Mouse (Mus musculus) liver, embryonic 12.5 days (tissue): ENCODE results near the gene Shroom3. TPM values are rescaled to one million over a fixed set of nuclear protein-coding genes. Genes with fewer than 3 reads are reported as not detected.

Source experiments
- ATAC-seq: fragments of 200-750 bp; cut with Nextera tagmentation; 2 replicates; pipeline ENCODE4 v1.8.0; 2017; ENCODE audit warnings: moderate number of reproducible peaks, mild to moderate bottlenecking, moderate library complexity
- H3K27ac ChIP-seq: fragments of 300-500 bp; sonication (generic); 2 replicates; pipeline ENCODE4 v1.5.1; 2016; ENCODE audit warnings: mild to moderate bottlenecking
- H3K27me3 ChIP-seq: fragments of 300-500 bp; sonication (generic); replicated peaks from 2 replicates; pipeline ENCODE4 v1.6.1; 2016; ENCODE audit warnings: mild to moderate bottlenecking, moderate library complexity
- H3K36me3 ChIP-seq: fragments of 300-500 bp; sonication (generic); 2 replicates; pipeline ENCODE4 v1.6.1; 2016; ENCODE audit warnings: mild to moderate bottlenecking, moderate library complexity
- H3K4me1 ChIP-seq: fragments of 300-500 bp; sonication (generic); 2 replicates; pipeline ENCODE4 v1.6.1; 2016
- H3K4me2 ChIP-seq: fragments of 300-500 bp; sonication (generic); 2 replicates; pipeline ENCODE4 v1.6.1; 2016; ENCODE audit warnings: mild to moderate bottlenecking, moderate library complexity
- H3K4me3 ChIP-seq: fragments of 300-500 bp; sonication (generic); 2 replicates; pipeline ENCODE4 v1.5.1; 2016; ENCODE audit warnings: mild to moderate bottlenecking, moderate library complexity
- H3K9ac ChIP-seq: fragments of 300-500 bp; sonication (generic); 2 replicates; pipeline ENCODE4 v1.6.1; 2016; ENCODE audit warnings: mild to moderate bottlenecking, moderate library complexity
- H3K9me3 ChIP-seq: fragments of 300-500 bp; sonication (generic); replicated peaks from 2 replicates; pipeline ENCODE4 v1.6.1; 2016; ENCODE audit warnings: mild to moderate bottlenecking, moderate library complexity
- WGBS: fragments of 180-500 bp; shearing (Covaris S2); methylation state at CpG from one replicate; pipeline ENCODE4 v1.1.7; 2016; ENCODE audit not compliant: insufficient replicate concordance; 5-methylcytosine and 5-hydroxymethylcytosine counted together
- polyA plus RNA-seq: library from polyadenylated mRNA; unstranded; fragments of >200 nt; fragmentation: Nextera tagmentation; extraction: Ambion mirVana; gene quantifications from 2 replicates; pipeline ENCODE4 v1.2.1, GENCODE M21; 2016

Gene Shroom3
- 0.92 and 1.2 TPM in 2 replicates for polyA plus RNA-seq

DNA sequence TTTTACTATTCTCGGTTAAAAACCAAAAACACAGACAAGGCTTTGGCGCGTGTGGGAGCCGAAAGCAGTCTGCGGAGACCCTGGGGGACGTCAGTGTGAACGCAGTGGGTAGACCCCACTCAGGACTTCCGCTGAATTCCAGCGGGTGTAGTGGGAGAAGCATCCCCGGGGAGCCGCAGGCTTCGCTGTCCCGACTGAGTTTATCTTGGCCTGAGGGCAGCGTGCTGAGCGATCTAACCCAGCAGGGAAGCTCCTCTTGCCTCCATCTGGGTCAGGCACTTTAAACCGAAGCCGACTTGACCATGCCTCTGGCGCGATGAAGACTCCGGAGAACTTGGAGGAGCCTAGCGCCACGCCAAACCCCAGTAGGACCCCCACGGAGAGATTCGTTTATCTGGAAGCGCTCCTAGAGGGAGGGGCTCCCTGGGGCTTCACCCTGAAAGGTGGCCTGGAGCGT lies at the start of gene Shroom3:
Gene Shroom3 (plus strand): TSS at position 85 of the 457 bp plus-strand sequence.
- H3K9ac ChIP-seq: no peak within 1 kb of the TSS
- H3K27ac ChIP-seq: no peak within 1 kb of the TSS
- no peaks in the 10 kb centered on the region for H3K4me1 ChIP-seq
- no peaks in the 10 kb centered on the region for H3K9me3 ChIP-seq
- peak within 1 kb of the TSS; percentile 41 for H3K4me3 ChIP-seq
- under 1% methylated on average over 26 of the region's 26 CpGs for WGBS
- no peak for ATAC-seq
- H3K36me3 ChIP-seq: no peaks in the 10 kb centered on the region
- peaks cover 51% of the 10 kb centered on the region for H3K27me3 ChIP-seq
- H3K4me2 ChIP-seq: peak within 1 kb of the TSS; percentile 58

DNA sequence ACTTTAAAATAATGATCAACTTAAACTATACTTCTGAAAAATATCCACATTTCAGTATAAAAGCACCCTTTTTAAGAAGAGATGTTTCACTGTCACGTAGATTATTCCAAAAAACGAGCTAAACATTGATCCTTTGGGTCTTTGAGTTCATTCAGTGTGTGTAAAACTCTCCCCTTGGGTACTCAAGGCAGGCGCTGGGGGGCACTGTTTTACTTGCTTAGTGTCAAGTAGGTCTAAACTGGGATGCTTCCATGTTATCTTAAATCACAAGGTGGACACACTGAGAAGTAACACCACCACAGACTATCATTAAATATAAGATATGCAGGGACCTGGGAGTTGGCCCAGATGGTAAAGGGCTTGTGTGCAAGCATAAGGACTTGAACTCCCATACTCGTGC lies 49.7 kb upstream of the Shroom3 start:
- no peaks in the 10 kb centered on the region for H3K4me1 ChIP-seq
- no peaks in the 10 kb centered on the region for H3K9me3 ChIP-seq
- H3K27ac ChIP-seq: no peak overlapping the region
- no peaks in the 10 kb centered on the region for H3K27me3 ChIP-seq
- H3K36me3 ChIP-seq: no peaks in the 10 kb centered on the region
- H3K4me2 ChIP-seq: no peak overlapping the region
- H3K9ac ChIP-seq: no peak overlapping the region
- no peak for ATAC-seq
- no peak overlapping the region for H3K4me3 ChIP-seq
- WGBS: 48% methylated on average over 4 of the region's 4 CpGs

DNA sequence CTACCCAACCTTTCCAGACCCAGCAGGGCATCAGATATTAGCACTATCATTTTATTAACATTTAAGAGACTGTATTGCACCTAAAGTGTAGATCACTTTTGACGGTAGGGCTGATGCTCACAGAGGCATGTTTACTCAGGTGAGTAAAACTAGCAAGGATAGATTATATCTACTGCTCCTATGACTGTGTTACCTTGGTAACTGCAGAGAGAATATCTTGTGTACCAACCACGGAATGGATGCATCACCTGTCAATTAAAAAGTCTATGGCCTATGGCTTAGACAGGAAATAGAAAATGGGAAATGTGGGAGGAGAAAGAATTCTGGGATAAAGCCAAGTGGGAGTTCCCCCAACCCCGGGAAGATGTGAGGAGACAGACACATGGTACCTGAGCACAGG lies 48.3 kb upstream of the Shroom3 start:
- no peaks in the 10 kb centered on the region for H3K36me3 ChIP-seq
- H3K4me2 ChIP-seq: no peak overlapping the region
- no peak overlapping the region for H3K9ac ChIP-seq
- no peaks in the 10 kb centered on the region for H3K27me3 ChIP-seq
- WGBS: 49% methylated on average over 3 of the region's 3 CpGs
- no peak overlapping the region for H3K4me3 ChIP-seq
- no peak for ATAC-seq
- H3K9me3 ChIP-seq: no peaks in the 10 kb centered on the region
- H3K4me1 ChIP-seq: no peaks in the 10 kb centered on the region
- no peak overlapping the region for H3K27ac ChIP-seq

DNA sequence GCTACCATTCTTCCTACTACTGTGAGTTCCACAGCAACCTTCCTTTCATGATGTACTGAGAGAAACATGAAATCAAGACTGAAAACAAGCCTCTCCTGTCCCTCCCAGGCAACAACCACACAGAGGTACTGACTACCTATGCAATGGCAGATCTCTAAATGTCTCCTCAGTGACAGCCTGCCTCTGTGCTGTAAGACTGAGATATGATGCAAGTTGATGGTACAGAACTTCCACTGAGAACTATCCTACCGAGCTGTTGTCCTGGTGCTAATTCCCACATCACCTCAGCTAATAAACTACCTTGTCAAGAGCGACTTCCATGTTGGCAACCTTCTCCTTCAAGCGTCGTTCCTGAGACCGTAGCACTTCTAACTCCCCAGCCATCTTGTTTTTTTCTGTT lies 47.3 kb upstream of the Shroom3 start:
- no peak overlapping the region for H3K9ac ChIP-seq
- no peak overlapping the region for H3K4me3 ChIP-seq
- no peak overlapping the region for H3K27ac ChIP-seq
- no peaks in the 10 kb centered on the region for H3K9me3 ChIP-seq
- H3K27me3 ChIP-seq: no peaks in the 10 kb centered on the region
- WGBS: 65% methylated on average over 5 of the region's 5 CpGs
- no peak for ATAC-seq
- H3K4me1 ChIP-seq: no peaks in the 10 kb centered on the region
- no peak overlapping the region for H3K4me2 ChIP-seq
- H3K36me3 ChIP-seq: no peaks in the 10 kb centered on the region

DNA sequence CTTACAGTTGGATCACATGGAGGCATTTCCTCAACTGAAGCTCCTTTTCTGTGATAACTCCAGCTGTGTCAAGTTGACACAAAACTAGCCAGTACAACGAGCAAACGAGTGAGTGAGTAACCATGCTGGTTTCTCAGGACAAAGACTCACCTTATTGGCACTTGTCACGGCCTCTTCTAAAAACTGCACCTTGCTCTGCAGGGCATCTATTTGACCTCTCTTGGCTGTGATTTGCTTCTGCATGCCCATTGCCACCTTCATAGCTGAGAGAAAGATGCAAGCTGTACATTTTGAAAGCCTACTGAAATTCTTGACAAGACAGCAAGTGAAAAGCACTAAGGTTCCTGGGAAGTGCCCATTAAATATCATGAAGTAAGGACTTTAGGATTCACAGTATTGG lies 42.4 kb upstream of the Shroom3 start:
- Histone ChIP-seq H3K4me2 (no peak overlapping the region), H3K36me3 (no peaks in the 10 kb centered on the region), H3K9me3 (no peaks in the 10 kb centered on the region), H3K9ac (no peak overlapping the region), H3K27ac (no peak overlapping the region), H3K4me1 (no peaks in the 10 kb centered on the region), H3K27me3 (no peaks in the 10 kb centered on the region), H3K4me3 (no peak overlapping the region)
- ATAC-seq: no peak
- 68% methylated on average over 3 of the region's 3 CpGs for WGBS

DNA sequence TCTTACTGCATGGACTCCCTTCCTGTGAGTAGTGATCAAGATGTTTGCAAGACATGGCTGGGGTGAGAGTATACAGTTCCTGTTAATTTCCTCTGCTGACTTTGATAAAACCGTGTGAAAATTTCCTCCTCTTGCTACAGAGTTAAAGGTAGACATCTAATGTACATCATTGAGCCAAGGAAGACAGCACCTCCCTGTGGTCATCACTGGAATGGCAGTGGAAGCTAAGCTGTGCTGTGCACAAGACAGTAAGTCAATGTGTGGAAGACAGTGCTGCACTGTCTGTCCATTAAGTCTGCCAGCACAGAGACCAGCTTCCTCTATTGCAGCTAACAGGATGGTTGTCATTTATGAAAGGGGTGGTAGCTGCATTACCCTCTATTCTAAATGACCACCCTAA lies 27.0 kb upstream of the Shroom3 start:
- H3K27ac ChIP-seq: no peak overlapping the region
- no peaks in the 10 kb centered on the region for H3K4me1 ChIP-seq
- no peak overlapping the region for H3K4me2 ChIP-seq
- H3K9me3 ChIP-seq: no peaks in the 10 kb centered on the region
- no peaks in the 10 kb centered on the region for H3K27me3 ChIP-seq
- ATAC-seq: no peak
- H3K36me3 ChIP-seq: no peaks in the 10 kb centered on the region
- H3K9ac ChIP-seq: no peak overlapping the region
- 0% methylated on average over 1 of the region's 1 CpGs for WGBS
- H3K4me3 ChIP-seq: no peak overlapping the region

DNA sequence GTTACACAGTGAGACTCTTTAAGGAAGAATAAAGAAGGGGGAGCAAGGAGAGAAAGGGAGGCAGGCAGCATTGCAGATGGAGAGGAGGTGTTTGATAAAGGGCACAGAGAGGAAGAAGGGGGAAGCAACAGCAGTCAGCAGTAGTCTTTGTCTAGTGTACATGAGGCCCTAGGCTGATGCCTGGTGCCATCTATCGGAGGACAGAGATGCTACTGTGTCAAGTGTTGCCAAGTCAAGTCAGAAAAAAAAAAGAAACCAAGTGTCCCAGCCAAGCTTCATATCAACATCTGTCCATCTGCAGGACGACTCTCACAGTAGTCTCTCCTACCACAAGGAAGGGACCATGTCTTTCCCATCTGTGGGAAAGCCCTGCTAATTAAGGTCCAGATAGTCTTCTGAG lies 18.9 kb upstream of the Shroom3 start:
- no peak for ATAC-seq
- H3K4me1 ChIP-seq: no peaks in the 10 kb centered on the region
- H3K36me3 ChIP-seq: no peaks in the 10 kb centered on the region
- H3K4me3 ChIP-seq: no peak overlapping the region
- H3K27ac ChIP-seq: no peak overlapping the region
- H3K4me2 ChIP-seq: no peak overlapping the region
- H3K9me3 ChIP-seq: no peaks in the 10 kb centered on the region
- 59% methylated on average over 2 of the region's 2 CpGs for WGBS
- H3K9ac ChIP-seq: no peak overlapping the region
- H3K27me3 ChIP-seq: no peaks in the 10 kb centered on the region

DNA sequence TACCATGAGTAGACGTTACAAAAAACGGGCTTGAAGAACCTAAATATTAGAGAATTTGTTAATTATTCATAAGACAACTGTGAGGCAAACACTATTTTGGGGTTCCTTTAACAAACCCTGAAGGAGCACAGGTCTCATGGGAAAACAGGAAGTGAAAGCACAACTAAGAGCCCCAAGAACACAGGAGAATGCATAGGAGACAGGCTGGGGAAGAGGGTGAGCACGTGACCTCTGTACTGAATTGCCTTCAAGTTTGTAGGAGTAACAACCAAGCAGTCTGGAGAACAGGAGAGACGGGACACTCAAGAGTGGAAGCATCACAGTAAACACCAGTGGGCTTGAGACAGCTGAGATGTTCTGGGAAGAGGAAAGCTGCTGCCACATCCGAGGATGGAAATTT lies 16.4 kb upstream of the Shroom3 start:
- Histone ChIP-seq H3K4me2 (no peak overlapping the region), H3K4me3 (no peak overlapping the region), H3K9me3 (no peaks in the 10 kb centered on the region), H3K36me3 (no peaks in the 10 kb centered on the region), H3K27ac (no peak overlapping the region), H3K27me3 (no peaks in the 10 kb centered on the region), H3K9ac (no peak overlapping the region), H3K4me1 (no peaks in the 10 kb centered on the region)
- ATAC-seq: no peak
- WGBS: 57% methylated on average over 5 of the region's 5 CpGs

DNA sequence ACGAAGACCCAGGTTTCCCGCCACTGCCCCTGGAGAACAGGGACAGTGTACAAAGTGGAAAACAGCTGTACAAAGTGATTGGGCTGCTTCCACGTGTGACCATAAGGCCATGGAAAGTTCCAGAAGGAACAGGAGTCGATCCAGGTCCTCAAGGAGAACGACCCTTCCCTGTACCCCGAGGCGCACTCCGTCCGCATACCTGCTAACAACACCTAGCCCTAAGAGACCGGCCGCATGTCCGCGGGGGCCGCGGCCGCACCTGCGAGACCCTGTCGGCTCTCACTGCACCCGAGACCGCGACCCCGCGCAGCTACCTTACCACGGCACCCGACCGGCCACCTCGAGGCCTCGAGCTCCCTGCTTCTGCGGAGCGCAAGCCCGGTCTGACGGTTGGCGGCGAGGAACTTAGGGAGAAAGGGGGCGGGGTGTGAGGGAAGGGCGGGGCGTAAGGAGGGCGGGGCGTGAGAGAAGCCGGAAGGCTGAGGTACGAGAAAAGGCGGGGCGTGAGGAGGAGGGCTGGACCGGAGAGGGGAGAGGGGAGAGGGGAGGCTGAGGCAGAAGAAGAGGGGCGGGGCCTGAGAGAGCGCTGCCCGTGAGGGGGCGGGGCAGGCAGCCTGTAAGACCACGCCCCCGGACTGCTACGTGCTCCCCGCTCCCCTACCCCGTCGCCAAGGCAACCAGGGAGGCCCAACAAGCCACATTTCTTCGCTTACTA lies 8.2 kb upstream of the Shroom3 start, which contains the start of gene Ccdc158:
Gene Ccdc158 (minus strand): TSS at position 413 of the 715 bp plus-strand sequence.
- 15% methylated on average over 44 of the region's 55 CpGs for WGBS
- Histone ChIP-seq H3K4me2 (peak within 1 kb of the TSS; percentile 69), H3K27me3 (peaks cover 19% of the 10 kb centered on the region; the same call in 1 of the 2 replicates), H3K4me1 (peaks cover 15% of the 10 kb centered on the region), H3K9ac (0 out of 2 replicates have a peak within 1 kb of the TSS, but pooled peaks have one; percentile 31), H3K4me3 (peak within 1 kb of the TSS; percentile 45), H3K27ac (no peak within 1 kb of the TSS), H3K36me3 (no peaks in the 10 kb centered on the region), H3K9me3 (no peaks in the 10 kb centered on the region)
- ATAC-seq: peak; percentile 85

DNA sequence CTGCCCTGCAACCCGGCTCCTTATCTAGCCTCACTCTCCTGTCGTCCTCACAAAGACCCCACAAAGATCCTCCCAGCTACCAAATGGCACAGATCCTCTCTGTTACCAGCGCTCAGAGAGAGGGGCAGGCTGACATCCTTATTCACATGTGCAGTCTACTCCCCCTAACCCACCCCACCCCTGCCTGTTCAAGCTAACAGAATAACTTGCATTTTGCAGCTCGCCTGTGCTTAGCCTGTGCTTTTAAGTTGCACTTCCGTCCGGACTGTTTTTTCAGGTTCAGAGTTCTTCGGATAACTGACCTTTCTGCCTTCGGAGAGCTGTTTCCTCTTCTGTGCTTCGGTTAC lies 7.7 kb upstream of the Shroom3 start:
- Histone ChIP-seq H3K27me3 (peaks cover 23% of the 10 kb centered on the region; the same call in 1 of the 2 replicates), H3K27ac (no peak overlapping the region), H3K9ac (no peak overlapping the region), H3K4me2 (peak overlapping the region; percentile 69), H3K4me3 (peak overlapping the region; percentile 45), H3K9me3 (no peaks in the 10 kb centered on the region), H3K4me1 (peaks cover 15% of the 10 kb centered on the region), H3K36me3 (no peaks in the 10 kb centered on the region)
- 2% methylated on average over 9 of the region's 9 CpGs for WGBS
- ATAC-seq: no peak

DNA sequence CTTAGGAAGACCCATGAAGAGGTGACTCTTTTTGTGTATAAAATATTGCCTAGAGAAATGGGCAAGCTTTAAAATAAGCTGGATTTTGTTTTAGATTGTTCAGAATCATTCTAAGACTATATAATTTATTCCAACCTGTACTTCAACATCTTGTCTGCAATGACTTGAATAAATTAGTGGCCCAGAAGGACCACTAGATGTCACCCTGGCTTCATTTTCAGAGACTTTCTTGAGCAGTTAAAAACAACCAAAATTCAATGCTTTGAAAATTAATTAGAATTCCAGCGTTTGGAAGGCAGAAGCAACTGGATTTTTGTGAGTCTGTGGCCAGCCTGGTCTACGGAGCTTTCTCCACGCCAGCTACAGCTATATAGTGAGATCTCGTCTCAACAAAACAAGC lies 3.8 kb upstream of the Shroom3 start:
- H3K36me3 ChIP-seq: no peaks in the 10 kb centered on the region
- WGBS: 24% methylated on average over 4 of the region's 4 CpGs
- ATAC-seq: no peak
- H3K4me2 ChIP-seq: no peak overlapping the region
- H3K27me3 ChIP-seq: peaks cover 53% of the 10 kb centered on the region
- H3K4me3 ChIP-seq: no peak overlapping the region
- peaks cover 14% of the 10 kb centered on the region for H3K4me1 ChIP-seq
- H3K9me3 ChIP-seq: no peaks in the 10 kb centered on the region
- no peak overlapping the region for H3K27ac ChIP-seq
- no peak overlapping the region for H3K9ac ChIP-seq

DNA sequence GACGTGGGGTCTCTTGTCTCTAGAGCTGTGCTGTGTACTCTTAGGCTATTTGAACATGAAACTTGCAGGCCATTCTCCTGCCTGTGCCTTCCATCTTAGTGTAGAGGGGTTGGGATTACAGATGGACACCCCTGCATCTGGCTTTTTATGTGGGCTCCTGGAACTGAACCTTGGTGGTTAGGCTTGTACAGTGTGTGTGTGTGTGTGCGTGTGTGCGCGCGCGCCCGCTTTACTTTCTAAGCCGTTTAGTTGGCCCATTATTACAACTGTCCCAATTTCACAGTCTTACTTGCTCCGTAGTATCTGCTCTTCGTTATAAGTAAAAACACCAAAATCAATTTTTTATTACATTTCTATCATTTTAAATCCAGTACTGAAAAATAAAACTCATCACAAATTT lies 1.4 kb upstream of the Shroom3 start:
- Histone ChIP-seq H3K27me3 (peaks cover 53% of the 10 kb centered on the region), H3K4me2 (no peak overlapping the region), H3K27ac (no peak overlapping the region), H3K9me3 (no peaks in the 10 kb centered on the region), H3K9ac (no peak overlapping the region), H3K4me1 (no peaks in the 10 kb centered on the region), H3K36me3 (no peaks in the 10 kb centered on the region), H3K4me3 (no peak overlapping the region)
- ATAC-seq: no peak
- WGBS: 79% methylated on average over 10 of the region's 10 CpGs
